Mouse (Mus musculus) limb, embryonic 11.5 days (tissue): ENCODE results near the gene Flt3. TPM values are rescaled to one million over a fixed set of nuclear protein-coding genes. Genes with fewer than 3 reads are reported as not detected.
A peak's percentile ranks its signal among the peaks of the same experiment; 100 is the strongest.

Source experiments
- ATAC-seq: fragments of 200-750 bp; cut with Nextera tagmentation; 2 replicates; pipeline ENCODE4 v1.8.0; 2017; ENCODE audit warnings: low read depth; ENCODE audit not compliant: insufficient number of reproducible peaks, low FRiP score, low TSS enrichment
- DNase-seq: peaks from one replicate; pipeline ENCODE4 v3.0.0-alpha.2; 2015; ENCODE audit warnings: low spot score
- H3K27ac ChIP-seq: fragments of 300-500 bp; sonication (generic); replicated peaks from 2 replicates; pipeline ENCODE4 v1.5.1; 2014; ENCODE audit warnings: low read depth, mild to moderate bottlenecking, low read length
- H3K27me3 ChIP-seq: fragments of 300-500 bp; sonication (generic); 2 replicates; pipeline ENCODE4 v1.6.1; 2014; ENCODE audit warnings: mild to moderate bottlenecking, low read length, mixed read lengths; ENCODE audit not compliant: control insufficient read depth, insufficient read depth
- H3K36me3 ChIP-seq: fragments of 300-500 bp; sonication (generic); 2 replicates; pipeline ENCODE4 v1.6.1; 2014; ENCODE audit warnings: mild to moderate bottlenecking, low read length, moderate library complexity, mixed read lengths; ENCODE audit not compliant: control insufficient read depth, insufficient read depth
- H3K4me1 ChIP-seq: fragments of 300-500 bp; sonication (generic); 2 replicates; pipeline ENCODE4 v1.6.1; 2014; ENCODE audit warnings: low read length, mixed read lengths; ENCODE audit not compliant: control insufficient read depth, insufficient read depth
- H3K4me2 ChIP-seq: fragments of 300-500 bp; sonication (generic); 2 replicates; pipeline ENCODE4 v1.6.1; 2014; ENCODE audit warnings: low read depth, mild to moderate bottlenecking, moderate library complexity; ENCODE audit not compliant: severe bottlenecking
- H3K4me3 ChIP-seq: fragments of 300-500 bp; sonication (generic); 2 replicates; pipeline ENCODE4 v1.5.1; 2014; ENCODE audit warnings: low read depth, low read length
- H3K9ac ChIP-seq: fragments of 300-500 bp; sonication (generic); 2 replicates; pipeline ENCODE4 v1.6.1; 2014; ENCODE audit warnings: mild to moderate bottlenecking, low read length
- H3K9me3 ChIP-seq: fragments of 300-500 bp; sonication (generic); 2 replicates; pipeline ENCODE4 v1.6.1; 2016; ENCODE audit warnings: low read length; ENCODE audit not compliant: control insufficient read depth
- WGBS: fragments of 180-500 bp; shearing (Covaris S2); extraction: QIAGEN DNeasy Blood & Tissue Kit; methylation state at CpG from one replicate; pipeline ENCODE4 v1.1.7; 2014; 5-methylcytosine and 5-hydroxymethylcytosine counted together
- polyA plus RNA-seq: library from polyadenylated mRNA; unstranded; fragments of >200 nt; fragmentation: Nextera tagmentation; extraction: Ambion mirVana; gene quantifications from 2 replicates; pipeline ENCODE4 v1.2.1, GENCODE M21; 2014

The Flt3 gene
- polyA plus RNA-seq, 1 experiment from 2014 or later, result 0.08 TPM

GRCm38 (mm10) chr5:147402505-147402904 is 2.2 kb upstream of the Flt3 start:
- H3K27me3 ChIP-seq, result peaks cover 47% of the 10 kb centered on the region
- 20% methylated on average over 5 of the region's 5 CpGs for WGBS

GRCm38 (mm10) chr5:147401024-147401423 is 735 bp upstream of the Flt3 start:
- Histone ChIP-seq H3K9me3 (no peaks in the 10 kb centered on the region), H3K4me1 (0 out of 2 replicates have a peak, but pooled peaks cover 4% of the 10 kb centered on the region), H3K4me3 (no peak overlapping the region; the same call in 1 of the 2 replicates), H3K4me2 (no peak overlapping the region), H3K27ac (no peak overlapping the region), H3K36me3 (no peaks in the 10 kb centered on the region), H3K9ac (no peak overlapping the region), H3K27me3 (peaks cover 49% of the 10 kb centered on the region)
- 33% methylated on average over 11 of the region's 11 CpGs for WGBS
- ATAC-seq (no peak), DNase-seq (no peak)

More at GRCm38 (mm10) chr5:147402505-147402904, 2.2 kb upstream of the Flt3 start:
- Histone ChIP-seq H3K4me2 (no peak overlapping the region), H3K27ac (no peak overlapping the region), H3K9ac (no peak overlapping the region), H3K4me3 (no peak overlapping the region), H3K4me1 (0 out of 2 replicates have a peak, but pooled peaks cover 4% of the 10 kb centered on the region), H3K36me3 (no peaks in the 10 kb centered on the region), H3K9me3 (no peaks in the 10 kb centered on the region)
- no peak for ATAC-seq
- DNase-seq, result peak; percentile 70

- DNase-seq (no peak), ATAC-seq (no peak)
- Histone ChIP-seq H3K9ac (no peak overlapping the region; the same call in 1 of the 2 replicates), H3K36me3 (no peaks in the 10 kb centered on the region), H3K4me2 (peak overlapping the region; percentile 83), H3K4me1 (0 out of 2 replicates have a peak, but pooled peaks cover 4% of the 10 kb centered on the region), H3K9me3 (no peaks in the 10 kb centered on the region), H3K4me3 (peak overlapping the region; percentile 39), H3K27me3 (peaks cover 49% of the 10 kb centered on the region), H3K27ac (no peak overlapping the region)
- 2% methylated on average over 17 of the region's 17 CpGs for WGBS
These were observed 253 bp upstream of the Flt3 start for GRCm38 (mm10) chr5:147400505-147400979.

- Histone ChIP-seq H3K9me3 (no peaks in the 10 kb centered on the region), H3K4me1 (no peaks in the 10 kb centered on the region), H3K27me3 (peaks cover 24% of the 10 kb centered on the region), H3K27ac (no peak overlapping the region), H3K4me3 (no peak overlapping the region), H3K36me3 (no peaks in the 10 kb centered on the region), H3K9ac (no peak overlapping the region), H3K4me2 (no peak overlapping the region)
- 22% methylated on average over 1 of the region's 1 CpGs for WGBS
- DNase-seq (no peak), ATAC-seq (no peak)
These were observed 5.2 kb downstream of the Flt3 start for GRCm38 (mm10) chr5:147395050-147395449.

- H3K4me1 ChIP-seq, result no peaks in the 10 kb centered on the region
- H3K36me3 ChIP-seq, result no peaks in the 10 kb centered on the region
- H3K9me3 ChIP-seq, result no peaks in the 10 kb centered on the region
- ATAC-seq, result no peak
- DNase-seq, result no peak
- H3K27me3 ChIP-seq, result peaks cover 4% of the 10 kb centered on the region
- no peak overlapping the region for H3K9ac ChIP-seq
- H3K27ac ChIP-seq, result no peak overlapping the region
- no peak overlapping the region for H3K4me3 ChIP-seq
- H3K4me2 ChIP-seq, result no peak overlapping the region
- 84% methylated on average over 12 of the region's 12 CpGs for WGBS
These were observed 7.5 kb downstream of the Flt3 start for GRCm38 (mm10) chr5:147392667-147393213.

- WGBS, result 88% methylated on average over 2 of the region's 2 CpGs
- H3K9ac ChIP-seq, result no peak overlapping the region
These were observed 9.5 kb downstream of the Flt3 start for GRCm38 (mm10) chr5:147390772-147391171.

GRCm38 (mm10) chr5:147389052-147389451 is 11.2 kb downstream of the Flt3 start:
- no peaks in the 10 kb centered on the region for H3K27me3 ChIP-seq
- no peak overlapping the region for H3K9ac ChIP-seq
- no peaks in the 10 kb centered on the region for H3K36me3 ChIP-seq
- H3K27ac ChIP-seq, result no peak overlapping the region
- DNase-seq, result no peak
- no peak overlapping the region for H3K4me3 ChIP-seq
- H3K4me2 ChIP-seq, result no peak overlapping the region
- WGBS, result 85% methylated on average over 5 of the region's 5 CpGs
- no peaks in the 10 kb centered on the region for H3K4me1 ChIP-seq
- no peaks in the 10 kb centered on the region for H3K9me3 ChIP-seq
- no peak for ATAC-seq

More at GRCm38 (mm10) chr5:147390772-147391171, 9.5 kb downstream of the Flt3 start:
- H3K4me1 ChIP-seq, result no peaks in the 10 kb centered on the region
- H3K4me2 ChIP-seq, result no peak overlapping the region
- no peaks in the 10 kb centered on the region for H3K36me3 ChIP-seq
- H3K27me3 ChIP-seq, result no peaks in the 10 kb centered on the region
- DNase-seq (no peak), ATAC-seq (no peak)
- H3K9me3 ChIP-seq, result no peaks in the 10 kb centered on the region
- H3K27ac ChIP-seq, result no peak overlapping the region
- no peak overlapping the region for H3K4me3 ChIP-seq

- WGBS, result 78% methylated on average over 9 of the region's 9 CpGs
- ATAC-seq, result no peak
- H3K27ac ChIP-seq, result no peak overlapping the region
These were observed 11.8 kb downstream of the Flt3 start for GRCm38 (mm10) chr5:147388376-147389008.

More at GRCm38 (mm10) chr5:147388376-147389008, 11.8 kb downstream of the Flt3 start:
- Histone ChIP-seq H3K4me1 (no peaks in the 10 kb centered on the region), H3K9me3 (no peaks in the 10 kb centered on the region), H3K27me3 (no peaks in the 10 kb centered on the region), H3K4me3 (no peak overlapping the region), H3K4me2 (no peak overlapping the region), H3K36me3 (no peaks in the 10 kb centered on the region), H3K9ac (no peak overlapping the region)
- no peak for DNase-seq
